Mouse (Mus musculus) heart, postnatal 10 days (tissue): ENCODE measurements around the gene Nup205. TPM values are rescaled to one million over a fixed set of nuclear protein-coding genes. Genes with fewer than 3 reads are reported as not detected.

Source experiments
- DNase-seq, 2 experiments: peaks; one replicate each; pipeline ENCODE4 v3.0.0; 2021
- intact Hi-C: fragments of 180-260 bp; cut with DNase I; formaldehyde crosslinking; loops from one replicate; pipeline ENCODE4 v1.15.1; 2025
- total RNA-seq, 2 experiments: library from RNA; stranded (reverse); gene quantifications; 2 replicates each; pipeline ENCODE4 v1.2.3; 2021

Gene Nup205
- total RNA-seq, 2 experiments from 2014 or later: 24.2 to 27.3 TPM

DNA sequence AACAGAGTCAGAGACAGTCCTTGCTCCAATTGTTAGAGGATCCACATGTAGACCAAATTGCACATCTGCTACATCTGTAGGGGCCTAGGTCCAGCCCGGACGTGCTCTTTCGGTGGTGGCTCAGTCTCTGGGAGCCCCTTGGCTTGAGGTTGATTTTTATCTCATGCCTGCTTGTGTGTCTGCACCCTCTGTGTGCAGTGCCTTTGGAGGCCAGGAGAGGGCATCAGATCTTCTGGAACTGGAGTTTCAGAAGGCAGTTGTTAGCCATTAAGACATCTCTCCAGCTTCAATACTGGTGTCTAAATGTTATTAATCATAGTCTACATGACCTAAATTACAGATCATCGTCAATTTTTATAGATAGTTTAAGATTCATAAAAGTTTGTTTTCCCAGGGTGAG is 66.0 kb downstream of the Nup205 start:
- DNase-seq: no peak
- intact Hi-C loops: no loop called here

GRCm38 (mm10) chr6:35243989-35244388 is 66.8 kb downstream of the Nup205 start:
- DNase-seq: no peak
- intact Hi-C loops: no loop called here

DNA sequence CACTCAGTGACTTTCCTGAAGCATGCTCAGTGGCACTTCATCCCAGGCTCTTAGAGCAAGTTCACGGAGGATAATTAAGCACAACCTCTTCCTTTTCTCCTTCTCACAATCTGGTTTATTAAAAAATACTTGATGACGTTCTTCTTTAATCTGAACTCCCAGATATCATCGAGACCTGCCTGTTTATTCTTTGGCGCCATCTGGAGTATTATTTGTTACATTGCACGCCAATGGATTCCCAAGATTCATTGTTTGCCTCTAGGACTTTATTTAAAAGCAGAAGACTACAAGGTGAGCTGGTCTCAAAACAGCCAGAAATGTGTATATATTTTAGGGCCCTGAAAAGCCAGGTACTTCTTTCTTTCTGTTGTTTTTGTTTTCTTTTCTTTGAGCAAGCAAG is 67.9 kb downstream of the Nup205 start:
- intact Hi-C loops: no loop called here
- DNase-seq: peak in 1 of 2 experiments; percentile 48

- no peak for DNase-seq
- intact Hi-C loops: loop anchor here (2.0 to 10.0 kb wide), 4 partner anchors 45 to 315 kb away; partner anchors contain the start of gene Mtpn
These were observed 74.7 kb downstream of the Nup205 start for GRCm38 (mm10) chr6:35251807-35252476.

DNA sequence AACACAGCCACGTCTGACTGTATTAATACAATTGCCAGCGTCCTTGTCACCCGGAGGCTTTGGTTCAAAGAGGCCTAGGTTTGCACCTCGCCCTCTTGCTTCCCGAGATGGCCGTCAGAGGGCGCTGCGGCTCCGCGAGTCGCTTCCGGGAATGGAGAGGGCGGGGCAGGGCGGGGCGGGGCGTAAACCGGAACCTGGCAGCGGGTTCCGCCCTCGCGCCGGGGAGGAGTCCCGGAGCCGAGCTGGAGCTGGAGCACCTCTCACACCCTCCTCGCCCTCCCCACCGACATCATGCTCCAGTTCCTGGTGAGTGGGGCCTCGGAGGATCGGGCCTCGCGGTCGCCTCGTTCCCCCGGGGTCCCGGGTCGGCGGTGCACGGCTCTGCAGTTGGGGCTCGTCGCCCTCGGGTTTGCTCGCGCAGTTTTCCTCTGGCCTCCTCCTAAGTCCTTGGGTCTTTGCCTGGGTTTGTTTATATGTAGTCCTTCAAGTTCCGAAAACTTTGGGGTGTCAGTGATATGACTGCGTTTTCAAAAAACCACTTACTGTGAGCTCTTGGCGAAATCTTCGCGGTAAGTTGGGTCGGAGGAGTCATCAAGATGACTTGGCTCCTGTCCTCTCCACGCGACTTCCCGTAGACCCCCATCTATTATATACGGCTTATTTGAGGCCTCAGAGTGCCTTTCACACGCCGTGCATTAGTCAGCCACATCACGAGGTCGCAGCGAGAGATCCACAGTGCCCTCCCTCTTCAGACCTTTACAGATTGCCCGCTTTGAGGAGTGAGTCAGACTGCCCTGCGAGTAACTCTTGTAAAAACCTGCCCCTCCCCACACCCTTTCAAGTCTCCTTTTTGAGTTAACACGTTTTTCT is 75.5 kb downstream of the Nup205 start:
- intact Hi-C loops: loop anchor here (2.0 to 10.0 kb wide), 4 partner anchors 44 to 315 kb away; partner anchors contain the start of gene Mtpn
- DNase-seq: peak; percentile 92 to 95

- intact Hi-C loops: loop anchor here (2.0 to 10.0 kb wide), 4 partner anchors 43 to 314 kb away; partner anchors contain the start of gene Mtpn
- no peak for DNase-seq
These were observed 76.3 kb downstream of the Nup205 start for GRCm38 (mm10) chr6:35253474-35253873.

DNA sequence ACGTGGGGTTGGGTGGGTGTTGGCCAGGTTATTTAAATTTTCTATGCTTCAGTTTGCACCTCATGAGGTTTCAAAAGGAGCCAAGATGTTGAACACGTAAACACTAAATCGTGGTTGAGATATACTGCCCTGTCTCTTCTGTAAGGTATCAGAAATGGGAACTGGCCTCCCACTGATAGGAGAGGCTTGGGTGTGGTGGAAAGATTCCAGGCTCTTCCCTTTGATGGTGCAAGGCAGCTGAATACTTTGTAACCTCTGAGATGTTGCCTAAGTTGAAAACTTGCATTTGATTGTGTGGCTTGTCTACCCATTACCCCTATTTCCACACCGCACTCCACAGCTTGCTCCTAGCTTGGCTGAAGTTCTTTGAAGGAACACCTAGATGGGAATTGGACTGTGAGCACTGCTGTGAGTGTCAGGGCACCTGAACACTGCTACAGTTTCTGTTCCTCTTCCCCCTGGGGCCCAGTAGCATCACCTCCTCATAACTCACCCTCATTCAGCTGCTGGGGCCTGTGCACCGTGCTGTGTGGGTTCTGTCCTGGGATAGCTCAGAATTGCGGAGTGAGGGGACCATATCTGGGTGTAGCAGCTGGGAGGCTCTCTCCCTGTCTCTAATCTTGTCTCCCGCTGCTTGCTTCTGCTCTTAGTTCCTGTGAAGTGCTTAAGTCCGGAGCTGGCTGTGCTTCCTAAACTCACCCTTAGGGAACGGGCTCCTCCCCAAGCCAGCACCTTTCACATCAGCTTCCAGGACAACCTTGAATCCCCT is 77.1 kb downstream of the Nup205 start:
- intact Hi-C loops: loop anchor here (5.0 to 10.0 kb wide), 3 partner anchors 120 to 313 kb away; partner anchors contain the start of gene Mtpn
- DNase-seq: peak; percentile 30 to 32

- DNase-seq: peak in 1 of 2 experiments; percentile 20
- intact Hi-C loops: loop anchor here (10.0 kb wide), 2 partner anchors 120 to 280 kb away; partner anchors contain the start of gene Mtpn
These were observed 77.8 kb downstream of the Nup205 start for GRCm38 (mm10) chr6:35255017-35255416.

DNA sequence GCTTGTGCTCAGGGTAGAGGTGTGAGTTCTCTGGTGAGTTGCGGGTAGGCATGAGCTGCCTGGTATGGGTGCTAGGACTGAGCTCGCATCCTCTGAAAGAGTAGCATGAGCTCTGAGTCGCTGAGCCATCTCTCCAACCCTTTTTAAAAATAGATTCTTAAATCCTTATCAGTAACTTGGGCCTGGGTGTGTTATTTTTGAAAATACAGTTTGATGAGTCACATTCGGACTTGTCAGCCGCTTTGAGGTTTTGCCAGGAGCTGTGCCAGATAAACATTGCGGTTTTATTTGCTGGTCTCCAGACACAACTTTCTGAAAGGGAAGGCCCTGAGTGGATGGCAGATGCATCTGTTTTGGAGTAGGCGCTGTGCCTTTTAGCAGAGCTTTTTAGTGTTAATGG is 79.5 kb downstream of the Nup205 start:
- intact Hi-C loops: loop anchor here (10.0 kb wide), 2 partner anchors 118 to 278 kb away; partner anchors contain the start of gene Mtpn
- peak; percentile 84 to 87 for DNase-seq

GRCm38 (mm10) chr6:35257626-35258190 is 80.5 kb downstream of the Nup205 start:
- intact Hi-C loops: loop anchor here (10.0 kb wide), 2 partner anchors 117 to 277 kb away; partner anchors contain the start of gene Mtpn
- DNase-seq: no peak

- intact Hi-C loops: loop anchor here (10.0 kb wide), 2 partner anchors 116 to 276 kb away; partner anchors contain the start of gene Mtpn
These were observed 81.7 kb downstream of the Nup205 start for GRCm38 (mm10) chr6:35258922-35259321.

DNA sequence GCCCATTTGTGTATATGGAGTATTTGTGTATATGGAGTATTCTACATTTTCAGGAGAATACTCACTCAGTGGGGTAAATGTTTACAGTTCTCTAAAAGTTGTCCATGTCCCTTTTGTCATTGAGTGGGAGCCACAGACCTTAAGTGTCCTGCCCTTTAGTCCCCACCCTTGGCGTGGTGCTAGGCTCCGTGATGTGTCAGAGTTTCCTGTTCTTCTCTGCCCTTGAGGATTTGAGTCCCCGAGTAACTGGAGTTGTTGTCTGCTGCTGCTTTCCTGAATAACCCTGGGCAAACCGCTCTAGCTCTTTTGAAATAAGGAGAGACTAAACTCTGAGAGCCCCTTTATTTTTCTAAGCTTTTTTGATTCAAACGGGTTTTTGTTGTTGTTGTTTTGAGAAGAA is 82.3 kb downstream of the Nup205 start:
- intact Hi-C loops: loop anchor here (10.0 kb wide), 2 partner anchors 115 to 275 kb away; partner anchors contain the start of gene Mtpn
- peak; percentile 50 to 57 for DNase-seq

More at GRCm38 (mm10) chr6:35258922-35259321, 81.7 kb downstream of the Nup205 start:
- DNase-seq: no peak

DNA sequence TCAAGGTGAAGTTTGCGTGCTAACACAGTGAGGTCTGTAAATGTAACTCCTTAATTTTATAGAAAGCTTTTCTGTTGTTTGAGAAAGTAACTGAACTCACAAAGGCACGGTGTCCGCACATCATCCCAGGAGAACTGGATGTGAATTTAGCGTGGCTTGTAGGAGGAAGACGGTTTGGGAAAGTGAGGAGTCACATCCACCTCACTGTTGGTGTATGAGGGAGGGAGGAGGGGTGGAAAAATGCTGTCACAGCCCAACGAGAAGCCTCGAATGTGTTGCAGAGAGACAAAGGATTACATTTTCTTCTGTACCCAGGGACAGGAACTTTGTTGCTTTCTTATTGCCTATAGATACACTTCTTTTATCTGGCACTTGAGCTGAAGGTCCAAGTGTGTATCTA is 83.3 kb downstream of the Nup205 start:
- intact Hi-C loops: no loop called here
- no peak for DNase-seq

DNA sequence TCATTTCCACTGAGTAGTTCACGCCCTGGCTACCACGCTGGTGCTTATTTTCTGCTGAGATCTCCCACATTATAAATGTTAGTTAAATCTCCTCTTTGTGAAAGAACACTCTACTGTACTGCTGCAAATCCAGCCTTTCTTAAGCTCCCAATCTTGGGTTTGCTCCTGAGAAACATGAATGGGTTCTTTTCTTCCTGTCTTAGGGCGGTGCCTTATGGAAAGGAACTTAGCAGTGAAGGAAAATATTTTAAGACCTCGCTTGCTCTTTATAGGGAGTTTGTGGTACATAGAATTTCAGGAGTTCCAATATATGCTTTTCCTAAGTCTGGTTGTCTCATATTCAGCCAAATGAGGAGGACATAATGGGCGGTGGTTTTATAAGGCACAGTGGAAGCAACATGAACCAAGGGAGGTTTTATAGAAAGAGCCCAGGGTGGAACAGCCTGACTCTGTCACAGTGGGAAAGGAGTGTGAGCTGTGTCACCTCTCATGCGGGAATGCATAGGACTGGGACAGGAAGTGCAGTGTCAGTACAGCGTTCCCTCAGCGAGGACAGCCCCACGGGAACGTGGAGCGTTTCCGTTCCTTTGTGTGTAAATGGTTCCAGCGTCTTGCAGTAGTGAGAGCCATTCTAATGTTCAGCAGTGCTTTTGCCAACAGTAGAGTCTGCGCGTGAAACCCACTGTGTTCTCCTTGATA is 88.5 kb downstream of the Nup205 start:
- intact Hi-C loops: no loop called here
- peak in 1 of 2 experiments; percentile 21 for DNase-seq

GRCm38 (mm10) chr6:35268711-35269110 is 91.5 kb downstream of the Nup205 start:
- intact Hi-C loops: no loop called here
- DNase-seq: no peak

- intact Hi-C loops: no loop called here
- DNase-seq: no peak
These were observed 92.4 kb downstream of the Nup205 start for GRCm38 (mm10) chr6:35269643-35270042.

GRCm38 (mm10) chr6:35271094-35271855 is 94.1 kb downstream of the Nup205 start:
- intact Hi-C loops: no loop called here
- no peak for DNase-seq
